Mouse (Mus musculus): Measurements from ENCODE around the gene Hist2h2ac.

DNA sequence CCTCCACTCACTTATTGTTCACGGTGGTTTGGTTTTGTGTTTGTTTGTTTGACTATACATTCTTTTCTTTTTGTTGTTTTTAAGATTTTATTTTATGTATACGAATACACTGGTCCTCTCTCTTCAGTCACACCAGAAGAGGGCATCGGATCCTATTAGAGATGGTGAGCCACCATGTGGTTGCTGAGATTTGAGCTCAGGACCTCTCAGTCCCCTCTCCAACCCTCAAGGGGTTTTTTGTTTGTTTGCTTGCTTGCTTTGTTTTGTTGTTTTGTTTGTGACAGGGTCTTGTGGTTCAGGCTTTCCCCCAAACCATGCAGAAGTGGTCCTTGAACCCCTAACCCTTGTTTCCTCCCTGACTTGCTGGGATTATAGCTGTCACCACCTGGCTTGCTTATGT lies 40.9 kb upstream of the Hist2h2ac start:
- no peak for TF ChIP-seq TAL1 (IDR thresholded peaks at IDR 0.05; ENCODE audit: low read length)
- no peak for TF ChIP-seq GATA1 (IDR thresholded peaks at IDR 0.05; ENCODE audit: low read length)
